Mouse (Mus musculus) activated CD4-positive, CD25-positive, alpha-beta regulatory T cell (primary cell): ENCODE data around the gene Sowahd. TPM values are rescaled to one million over a fixed set of nuclear protein-coding genes. Genes with fewer than 3 reads are reported as not detected.

Experiments used
- polyA plus RNA-seq, 2 experiments: library from polyadenylated mRNA; unstranded; fragments of 100-300 nt; shearing (Covaris generic); gene quantifications; one replicate each; pipeline ENCODE4 v1.2.1; 2017

Sowahd gene
- not detected for polyA plus RNA-seq

GRCm38 (mm10) chrX:37048066-37048889 is at the start of gene Sowahd:
Sowahd (plus strand) TSS chrX:37048845.

GRCm38 (mm10) chrX:37084927-37085660 is 36.4 kb downstream of the Sowahd start, which contains the start of gene Rpl39:
Rpl39 (minus strand) TSS chrX:37085402.

Other genes starting within 250 kb of the Sowahd start
- gene Ube2a, start 174.9 kb upstream of the Sowahd start, polyA plus RNA-seq = 100 to 1,000 TPM; 128 to 143 TPM
- gene C330007P06Rik, start 174.7 kb upstream of the Sowahd start, polyA plus RNA-seq = 10 to 100 TPM; 29.5 to 31.0 TPM
- gene Nkrf, start 145.9 kb upstream of the Sowahd start, polyA plus RNA-seq = 1 to 10 TPM in 1 of 2 experiments, under 1 TPM in 1; 0.48 to 2.1 TPM
- gene Sept6, start 57.1 kb upstream of the Sowahd start, polyA plus RNA-seq = 100 to 1,000 TPM; 108 to 117 TPM
- 100 to 1,000 TPM; 448 to 584 TPM for gene Rpl39, start 36.6 kb downstream of the Sowahd start, polyA plus RNA-seq
- 10 to 100 TPM; 24.7 to 30.3 TPM for gene Upf3b, start 61.5 kb downstream of the Sowahd start, polyA plus RNA-seq
- 10 to 100 TPM; 20.1 to 25.1 TPM for gene Nkap, start 78.0 kb downstream of the Sowahd start, polyA plus RNA-seq
- under 1 TPM; 0.08 to 0.26 TPM for gene Akap14, start 120.0 kb downstream of the Sowahd start, polyA plus RNA-seq
- 100 to 1,000 TPM; 293 to 300 TPM for gene Ndufa1, start 142.3 kb downstream of the Sowahd start, polyA plus RNA-seq
- 10 to 100 TPM; 10.3 to 15.5 TPM for gene Rnf113a1, start 142.4 kb downstream of the Sowahd start, polyA plus RNA-seq
- not detected for gene Gm9, start 162.2 kb downstream of the Sowahd start, polyA plus RNA-seq
- gene Rhox1, start 173.4 kb downstream of the Sowahd start, polyA plus RNA-seq = under 1 TPM in 1 of 2 experiments, not detected in 1; 0.33 TPM
- not detected for gene Rhox2a, start 196.1 kb downstream of the Sowahd start, polyA plus RNA-seq
- not detected for gene Rhox3a, start 201.1 kb downstream of the Sowahd start, polyA plus RNA-seq
- gene Rhox4a, start 216.5 kb downstream of the Sowahd start, polyA plus RNA-seq = not detected